ENCODE assay signal across 8 mouse cellular contexts in the genomic region with DNA sequence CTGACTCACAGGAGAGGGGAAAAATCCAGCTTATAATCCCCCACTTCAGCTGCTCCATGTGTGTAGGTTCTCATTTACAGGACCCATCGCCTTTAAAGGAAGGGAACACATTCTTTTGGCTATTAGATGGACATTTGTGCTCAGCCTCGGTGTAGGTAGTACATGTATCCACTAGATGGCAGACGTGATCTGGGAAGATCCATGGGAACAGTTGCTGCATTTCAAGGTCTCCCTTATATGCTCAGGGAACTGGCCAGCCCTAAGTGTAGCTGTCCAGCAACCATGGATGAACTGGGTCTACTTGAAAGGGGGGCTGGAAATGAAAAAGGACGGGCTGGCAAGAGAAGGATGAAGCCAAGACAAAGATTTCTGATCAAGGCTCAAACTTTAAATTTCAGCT.
A peak's percentile ranks its signal among the peaks of the same experiment; 100 is the strongest.
DNase-seq lines count a peak whose midpoint lies in the region; ATAC-seq lines count a peak whose summit lies in the region.

No protein-coding gene starts in this region.

- no peak for ATAC-seq in inflammation-experienced regulatory T-cells, adult 6 months

- no peaks in the 10 kb centered on the region for H3K36me3 ChIP-seq in hindbrain, embryonic 10.5 days

- WGBS in hindbrain, embryonic 10.5 days, result 23% methylated on average over 4 of the region's 4 CpGs

- no peaks in the 10 kb centered on the region for H3K27me3 ChIP-seq in hindbrain, embryonic 10.5 days (ENCODE audit: insufficient read depth, poor library complexity, severe bottlenecking)

- peak; percentile 5 for DNase-seq in urinary bladder, postnatal 25 days (ENCODE audit: low spot score)
- no peak for DNase-seq in urinary bladder, postnatal 36 days (ENCODE audit: low spot score in 2 of 2)
- DNase-seq in embryo, embryonic 11 days, result peak; percentile 80
- peak; percentile 44 for DNase-seq in hindbrain, embryonic 10.5 days (ENCODE audit: low spot score)
- peak; percentile 62 for DNase-seq in layer of hippocampus, adult 9-10 months (ENCODE audit: low spot score)
- peak; percentile 5 for DNase-seq in lung, postnatal 25 days (ENCODE audit: low spot score)
- peak; percentile 74 to 78 for DNase-seq in right cerebral cortex, postnatal 10 days (ENCODE audit: low spot score in 2 of 2)

- no peak overlapping the region for H3K27ac ChIP-seq in hindbrain, embryonic 10.5 days

- no peaks in the 10 kb centered on the region for H3K9me3 ChIP-seq in hindbrain, embryonic 10.5 days

- no peak overlapping the region for H3K4me3 ChIP-seq in hindbrain, embryonic 10.5 days

- no peaks in the 10 kb centered on the region for H3K4me1 ChIP-seq in hindbrain, embryonic 10.5 days (replicated peaks)

Comparison
In these comparisons a context has a peak if more than half of its experiments do, and no peak if none do; other contexts are left out.
1. DNase-seq: peak in urinary bladder, postnatal 25 days (single experiment), embryo, embryonic 11 days (single experiment), hindbrain, embryonic 10.5 days (single experiment), layer of hippocampus, adult 9-10 months (single experiment), lung, postnatal 25 days (single experiment) and right cerebral cortex, postnatal 10 days (2 of 2); none in urinary bladder, postnatal 36 days (0 of 2).